Mouse (Mus musculus): ENCODE measurements around the gene Lactb. TPM values are rescaled to one million over a fixed set of nuclear protein-coding genes. Genes with fewer than 3 reads are reported as not detected.

The Lactb gene
- polyA plus RNA-seq (2016; fragmentation: Nextera tagmentation; extraction: Ambion mirVana), result 11.6 and 13.9 TPM in 2 replicates

GRCm38 (mm10) chr9:66975239-66975645, at the start of gene Lactb:
TSS of gene Lactb (minus strand) at chr9:66975484.
- Histone ChIP-seq H3K4me1 (no peaks in the 10 kb centered on the region), H3K27ac (peak within 1 kb of the TSS; percentile 76), H3K4me3 (peak within 1 kb of the TSS; percentile 97), H3K4me2 (replicated peaks) (peak within 1 kb of the TSS; percentile 73), H3K36me3 (peaks cover under 1% of the 10 kb centered on the region), H3K27me3 (replicated peaks) (no peaks in the 10 kb centered on the region), H3K9ac (peak within 1 kb of the TSS; percentile 86), H3K9me3 (no peaks in the 10 kb centered on the region)
- ATAC-seq (ENCODE audit: low FRiP score, low read depth), result peak; percentile 99
- under 1% methylated on average over 32 of the region's 32 CpGs for WGBS

- Histone ChIP-seq H3K27ac (no peak overlapping the region), H3K9ac (no peak overlapping the region), H3K9me3 (no peaks in the 10 kb centered on the region), H3K36me3 (peaks cover 40% of the 10 kb centered on the region), H3K4me1 (no peaks in the 10 kb centered on the region), H3K4me2 (replicated peaks) (no peak overlapping the region), H3K27me3 (replicated peaks) (no peaks in the 10 kb centered on the region), H3K4me3 (no peak overlapping the region)
- ATAC-seq (ENCODE audit: low FRiP score, low read depth), result no peak
- WGBS, result 97% methylated on average over 9 of the region's 9 CpGs
Measured at GRCm38 (mm10) chr9:67023371-67023770, 48.1 kb upstream of the Lactb start.

GRCm38 (mm10) chr9:67020063-67020462, 44.8 kb upstream of the Lactb start:
- no peak for ATAC-seq (ENCODE audit: low FRiP score, low read depth)
- Histone ChIP-seq H3K9ac (no peak overlapping the region), H3K27me3 (replicated peaks) (no peaks in the 10 kb centered on the region), H3K4me1 (no peaks in the 10 kb centered on the region), H3K4me2 (replicated peaks) (no peak overlapping the region), H3K9me3 (no peaks in the 10 kb centered on the region), H3K4me3 (no peak overlapping the region), H3K36me3 (peaks cover 18% of the 10 kb centered on the region), H3K27ac (no peak overlapping the region)
- 78% methylated on average over 2 of the region's 2 CpGs for WGBS

GRCm38 (mm10) chr9:67013501-67013900, 38.2 kb upstream of the Lactb start:
- ATAC-seq (ENCODE audit: low FRiP score, low read depth), result no peak
- no peak overlapping the region for H3K4me3 ChIP-seq
- H3K27ac ChIP-seq, result no peak overlapping the region
- no peaks in the 10 kb centered on the region; the same call in 1 of the 2 replicates for H3K4me1 ChIP-seq
- H3K9ac ChIP-seq, result no peak overlapping the region
- no peaks in the 10 kb centered on the region for H3K27me3 ChIP-seq (replicated peaks)
- H3K9me3 ChIP-seq, result no peaks in the 10 kb centered on the region
- no peak overlapping the region for H3K4me2 ChIP-seq (replicated peaks)
- 87% methylated on average over 2 of the region's 2 CpGs for WGBS
- no peaks in the 10 kb centered on the region for H3K36me3 ChIP-seq

- Histone ChIP-seq H3K27ac (no peak overlapping the region), H3K9me3 (no peaks in the 10 kb centered on the region), H3K4me3 (no peak overlapping the region), H3K4me1 (no peaks in the 10 kb centered on the region; the same call in 1 of the 2 replicates), H3K9ac (no peak overlapping the region), H3K4me2 (replicated peaks) (no peak overlapping the region), H3K36me3 (no peaks in the 10 kb centered on the region), H3K27me3 (replicated peaks) (no peaks in the 10 kb centered on the region)
- ATAC-seq (ENCODE audit: low FRiP score, low read depth), result no peak
- 46% methylated on average over 3 of the region's 3 CpGs for WGBS
Measured at GRCm38 (mm10) chr9:67012470-67012869, 37.2 kb upstream of the Lactb start.

GRCm38 (mm10) chr9:67011483-67011882, 36.2 kb upstream of the Lactb start:
- Histone ChIP-seq H3K9ac (no peak overlapping the region), H3K4me2 (replicated peaks) (no peak overlapping the region), H3K27ac (no peak overlapping the region), H3K4me3 (no peak overlapping the region), H3K4me1 (no peaks in the 10 kb centered on the region; the same call in 1 of the 2 replicates), H3K36me3 (no peaks in the 10 kb centered on the region), H3K9me3 (no peaks in the 10 kb centered on the region), H3K27me3 (replicated peaks) (no peaks in the 10 kb centered on the region)
- 77% methylated on average over 9 of the region's 9 CpGs for WGBS
- ATAC-seq (ENCODE audit: low FRiP score, low read depth), result no peak

- Histone ChIP-seq H3K9ac (no peak overlapping the region), H3K4me2 (replicated peaks) (no peak overlapping the region), H3K9me3 (no peaks in the 10 kb centered on the region), H3K4me1 (no peaks in the 10 kb centered on the region; the same call in 1 of the 2 replicates), H3K4me3 (no peak overlapping the region), H3K36me3 (no peaks in the 10 kb centered on the region), H3K27me3 (replicated peaks) (no peaks in the 10 kb centered on the region), H3K27ac (no peak overlapping the region)
- no peak for ATAC-seq (ENCODE audit: low FRiP score, low read depth)
- WGBS, result 34% methylated on average over 11 of the region's 11 CpGs
Measured at GRCm38 (mm10) chr9:67008781-67009180, 33.5 kb upstream of the Lactb start.

GRCm38 (mm10) chr9:67006376-67006775, 31.1 kb upstream of the Lactb start:
- ATAC-seq (ENCODE audit: low FRiP score, low read depth), result no peak
- Histone ChIP-seq H3K9ac (no peak overlapping the region), H3K27ac (no peak overlapping the region)

GRCm38 (mm10) chr9:67005161-67005742, 30.0 kb upstream of the Lactb start:
- Histone ChIP-seq H3K4me2 (replicated peaks) (no peak overlapping the region), H3K27me3 (replicated peaks) (no peaks in the 10 kb centered on the region), H3K4me1 (peaks cover 4% of the 10 kb centered on the region; the same call in 1 of the 2 replicates), H3K9ac (no peak overlapping the region), H3K9me3 (no peaks in the 10 kb centered on the region), H3K27ac (no peak overlapping the region), H3K36me3 (no peaks in the 10 kb centered on the region), H3K4me3 (no peak overlapping the region)
- no peak for ATAC-seq (ENCODE audit: low FRiP score, low read depth)
- 80% methylated on average over 11 of the region's 11 CpGs for WGBS

More at GRCm38 (mm10) chr9:67006376-67006775, 31.1 kb upstream of the Lactb start:
- peaks cover 4% of the 10 kb centered on the region; the same call in 1 of the 2 replicates for H3K4me1 ChIP-seq
- H3K9me3 ChIP-seq, result no peaks in the 10 kb centered on the region
- no peaks in the 10 kb centered on the region for H3K27me3 ChIP-seq (replicated peaks)
- no peaks in the 10 kb centered on the region for H3K36me3 ChIP-seq
- H3K4me3 ChIP-seq, result no peak overlapping the region
- H3K4me2 ChIP-seq (replicated peaks), result no peak overlapping the region
- WGBS, result 75% methylated on average over 4 of the region's 4 CpGs

- 57% methylated on average over 4 of the region's 4 CpGs for WGBS
Measured at GRCm38 (mm10) chr9:67003656-67004055, 28.4 kb upstream of the Lactb start.

GRCm38 (mm10) chr9:67003156-67003555, 27.9 kb upstream of the Lactb start:
- Histone ChIP-seq H3K4me3 (no peak overlapping the region), H3K4me1 (0 out of 2 replicates have a peak, but pooled peaks cover 4% of the 10 kb centered on the region), H3K4me2 (replicated peaks) (no peak overlapping the region), H3K27ac (no peak overlapping the region), H3K9me3 (no peaks in the 10 kb centered on the region), H3K9ac (no peak overlapping the region), H3K27me3 (replicated peaks) (no peaks in the 10 kb centered on the region), H3K36me3 (no peaks in the 10 kb centered on the region)
- no peak for ATAC-seq (ENCODE audit: low FRiP score, low read depth)
- WGBS, result 37% methylated on average over 4 of the region's 4 CpGs

More at GRCm38 (mm10) chr9:67003656-67004055, 28.4 kb upstream of the Lactb start:
- Histone ChIP-seq H3K27ac (no peak overlapping the region), H3K4me3 (no peak overlapping the region), H3K4me2 (replicated peaks) (no peak overlapping the region), H3K27me3 (replicated peaks) (no peaks in the 10 kb centered on the region), H3K9ac (no peak overlapping the region), H3K36me3 (no peaks in the 10 kb centered on the region), H3K9me3 (no peaks in the 10 kb centered on the region), H3K4me1 (peaks cover 4% of the 10 kb centered on the region; the same call in 1 of the 2 replicates)
- no peak for ATAC-seq (ENCODE audit: low FRiP score, low read depth)

GRCm38 (mm10) chr9:67001506-67001905, 26.2 kb upstream of the Lactb start:
- no peaks in the 10 kb centered on the region for H3K36me3 ChIP-seq
- no peak for ATAC-seq (ENCODE audit: low FRiP score, low read depth)
- WGBS, result 71% methylated on average over 4 of the region's 4 CpGs

GRCm38 (mm10) chr9:67001050-67001449, 25.8 kb upstream of the Lactb start:
- 0 out of 2 replicates have a peak, but pooled peaks cover 4% of the 10 kb centered on the region for H3K4me1 ChIP-seq
- H3K4me3 ChIP-seq, result no peak overlapping the region
- ATAC-seq (ENCODE audit: low FRiP score, low read depth), result no peak
- no peaks in the 10 kb centered on the region for H3K9me3 ChIP-seq
- H3K36me3 ChIP-seq, result no peaks in the 10 kb centered on the region
- WGBS, result 7% methylated on average over 6 of the region's 6 CpGs
- H3K4me2 ChIP-seq (replicated peaks), result no peak overlapping the region
- H3K27me3 ChIP-seq (replicated peaks), result no peaks in the 10 kb centered on the region
- no peak overlapping the region for H3K27ac ChIP-seq
- H3K9ac ChIP-seq, result no peak overlapping the region

More at GRCm38 (mm10) chr9:67001506-67001905, 26.2 kb upstream of the Lactb start:
- no peaks in the 10 kb centered on the region for H3K27me3 ChIP-seq (replicated peaks)
- H3K4me1 ChIP-seq, result 0 out of 2 replicates have a peak, but pooled peaks cover 4% of the 10 kb centered on the region
- H3K9ac ChIP-seq, result no peak overlapping the region
- H3K9me3 ChIP-seq, result no peaks in the 10 kb centered on the region
- H3K4me3 ChIP-seq, result no peak overlapping the region
- H3K27ac ChIP-seq, result no peak overlapping the region
- no peak overlapping the region for H3K4me2 ChIP-seq (replicated peaks)

All from neural tube, embryonic 12.5 days (tissue).